Mouse (Mus musculus) MN1 (cell line): Measurements from ENCODE around the gene Klk15.

Experiments used
- DNase-seq: peaks from one replicate; pipeline ENCODE4 v3.0.0-alpha.2; 2016; ENCODE audit warnings: low spot score

Klk15 gene

DNA sequence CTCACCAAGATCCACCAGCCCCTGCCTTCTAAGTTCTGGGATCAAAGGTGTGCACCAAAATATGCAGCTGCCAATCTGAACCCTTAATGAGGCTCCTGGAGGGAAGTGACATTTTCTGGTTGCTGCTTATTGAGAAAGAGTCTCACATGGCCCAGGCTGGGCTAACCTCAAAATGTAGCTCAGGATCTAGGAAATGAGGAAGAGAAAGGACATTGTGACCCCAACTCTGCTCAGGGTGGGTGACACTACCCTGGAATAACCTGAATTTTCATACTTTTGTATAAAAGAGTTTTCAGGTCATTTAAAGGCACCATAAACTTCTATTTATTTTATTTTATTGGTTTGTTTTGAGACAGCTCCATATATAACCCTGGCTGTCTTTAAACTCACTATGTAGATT lies 52.1 kb downstream of the Klk15 start:
- DNase-seq, result no peak
